Comparison of ENCODE assay signal across 10 mouse cellular contexts in the genomic region with DNA sequence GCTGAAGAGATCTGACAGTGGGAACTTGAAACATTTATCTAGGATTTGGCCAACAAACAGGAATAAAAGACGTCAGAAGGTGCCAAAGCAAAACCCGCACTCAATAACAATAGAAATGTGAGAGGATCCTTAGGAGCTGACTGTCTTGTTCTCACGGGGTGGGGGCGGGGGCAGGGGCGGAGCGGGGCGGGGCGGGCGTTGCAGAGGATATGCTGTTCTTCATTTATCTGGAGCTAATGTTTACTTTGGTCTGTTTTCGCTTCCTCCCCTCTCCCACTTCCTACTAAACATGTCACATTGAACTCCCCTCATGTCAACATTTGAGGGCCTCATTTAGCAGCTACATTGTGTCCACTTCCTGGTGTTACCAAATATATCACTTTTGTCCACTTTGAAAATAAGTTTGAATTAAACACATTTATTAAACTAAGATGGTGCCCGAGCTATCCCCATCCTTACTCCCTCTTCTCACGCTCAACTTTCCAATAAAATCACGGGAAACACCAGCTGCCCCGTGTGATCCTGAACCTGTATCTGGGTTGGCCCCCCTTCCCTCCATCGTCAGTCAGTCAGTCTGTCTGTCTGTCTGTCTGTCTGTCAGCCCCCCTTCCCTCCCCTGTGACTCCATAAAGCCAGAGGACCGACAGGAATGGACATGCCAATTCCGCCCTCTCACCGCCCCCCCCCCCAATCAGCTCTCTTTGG. TPM values are rescaled to one million over a fixed set of nuclear protein-coding genes. Genes with fewer than 3 reads are reported as not detected.
DNase-seq lines count a peak whose midpoint lies in the region; ATAC-seq lines count a peak whose summit lies in the region.
"Had no signal": no experiment of that assay in that cellular context is flagged by ENCODE, and none has a peak within 500 bp of the region (broad histone marks: within the 10 kb centered on the region; RNA-seq: fewer than 3 reads in every experiment).

No protein-coding gene starts in this region.

- no peaks in the 10 kb centered on the region for H3K36me3 ChIP-seq in hindbrain, embryonic 13.5 days
- no peaks in the 10 kb centered on the region for H3K36me3 ChIP-seq in hindbrain, embryonic 10.5 days
- no peaks in the 10 kb centered on the region for H3K36me3 ChIP-seq in heart, embryonic 15.5 days
- H3K36me3 ChIP-seq in liver, embryonic 11.5 days (ENCODE audit: control insufficient read depth, insufficient read depth, low read length): no peaks in the 10 kb centered on the region
- H3K36me3 ChIP-seq in neural tube, embryonic 15.5 days: no peaks in the 10 kb centered on the region

- no peak for DNase-seq in hindbrain, embryonic 10.5 days (ENCODE audit: low spot score)
- no peak for DNase-seq in liver, embryonic 11.5 days (ENCODE audit: low spot score)
- DNase-seq in layer of hippocampus, adult 18-20 months (ENCODE audit: low spot score in 2 of 2): no peak
- no peak for DNase-seq in urinary bladder, postnatal 10 days (ENCODE audit: low spot score)
- no peak for DNase-seq in thymus, postnatal 10 days (ENCODE audit: low spot score in 2 of 2)
- DNase-seq: cerebellum, adult 11-12 months had no signal

- 54% methylated on average over 18 of the region's 18 CpGs for WGBS in hindbrain, embryonic 13.5 days
- 45% methylated on average over 18 of the region's 18 CpGs for WGBS in hindbrain, embryonic 10.5 days
- WGBS in heart, embryonic 15.5 days: 39% methylated on average over 18 of the region's 18 CpGs
- 30% methylated on average over 18 of the region's 18 CpGs for WGBS in liver, embryonic 11.5 days
- 51% methylated on average over 18 of the region's 18 CpGs for WGBS in neural tube, embryonic 15.5 days

- 0 out of 2 replicates have a peak overlapping the region, but pooled peaks have one; percentile 3 for H3K4me2 ChIP-seq in hindbrain, embryonic 13.5 days
- peak overlapping the region; percentile 23 for H3K4me2 ChIP-seq in heart, embryonic 15.5 days
- H3K4me2 ChIP-seq in liver, embryonic 11.5 days: peak overlapping the region; percentile 49
- H3K4me2 ChIP-seq in neural tube, embryonic 15.5 days: 0 out of 2 replicates have a peak overlapping the region, but pooled peaks have one; percentile 5

- H3K9ac ChIP-seq in hindbrain, embryonic 13.5 days: no peak overlapping the region
- no peak overlapping the region for H3K9ac ChIP-seq in heart, embryonic 15.5 days
- H3K9ac ChIP-seq in liver, embryonic 11.5 days (ENCODE audit: low read depth, low read length): no peak overlapping the region
- no peak overlapping the region for H3K9ac ChIP-seq in neural tube, embryonic 15.5 days (replicated peaks)

- H3K9me3 ChIP-seq in hindbrain, embryonic 13.5 days: no peaks in the 10 kb centered on the region
- no peaks in the 10 kb centered on the region for H3K9me3 ChIP-seq in hindbrain, embryonic 10.5 days
- no peaks in the 10 kb centered on the region for H3K9me3 ChIP-seq in heart, embryonic 15.5 days (replicated peaks)
- no peaks in the 10 kb centered on the region for H3K9me3 ChIP-seq in liver, embryonic 11.5 days (ENCODE audit: control insufficient read depth, low read length)
- H3K9me3 ChIP-seq in neural tube, embryonic 15.5 days (replicated peaks): no peaks in the 10 kb centered on the region

- ATAC-seq in hindbrain, embryonic 13.5 days (ENCODE audit: low FRiP score): no peak; the same call in 1 of the 2 replicates
- ATAC-seq in heart, embryonic 15.5 days (replicated peaks; ENCODE audit: insufficient number of reproducible peaks, insufficient read depth, low FRiP score, low read depth): peak; percentile 77
- ATAC-seq in liver, embryonic 11.5 days (replicated peaks; ENCODE audit: low FRiP score): peak; percentile 68
- no peak for ATAC-seq in neural tube, embryonic 15.5 days (ENCODE audit: low FRiP score)
- ATAC-seq: inflammation-experienced regulatory T-cells, adult 6 months had no signal

- H3K4me1 ChIP-seq in hindbrain, embryonic 13.5 days (replicated peaks): no peaks in the 10 kb centered on the region
- H3K4me1 ChIP-seq in hindbrain, embryonic 10.5 days (replicated peaks): peaks cover 19% of the 10 kb centered on the region
- no peaks in the 10 kb centered on the region for H3K4me1 ChIP-seq in heart, embryonic 15.5 days (replicated peaks)
- peaks cover 5% of the 10 kb centered on the region for H3K4me1 ChIP-seq in liver, embryonic 11.5 days (replicated peaks; ENCODE audit: control insufficient read depth, insufficient read depth, low read length)
- H3K4me1 ChIP-seq in neural tube, embryonic 15.5 days: no peaks in the 10 kb centered on the region

- no peak overlapping the region for H3K4me3 ChIP-seq in hindbrain, embryonic 13.5 days
- H3K4me3 ChIP-seq in hindbrain, embryonic 10.5 days: no peak overlapping the region
- H3K4me3 ChIP-seq in heart, embryonic 15.5 days: peak overlapping the region; percentile 13
- H3K4me3 ChIP-seq in liver, embryonic 11.5 days (ENCODE audit: low read depth, low read length): peak overlapping the region; percentile 2; the same call in 1 of the 2 replicates
- no peak overlapping the region for H3K4me3 ChIP-seq in neural tube, embryonic 15.5 days (replicated peaks)

- no peaks in the 10 kb centered on the region for H3K27me3 ChIP-seq in hindbrain, embryonic 13.5 days
- no peaks in the 10 kb centered on the region for H3K27me3 ChIP-seq in hindbrain, embryonic 10.5 days (ENCODE audit: insufficient read depth, poor library complexity, severe bottlenecking)
- no peaks in the 10 kb centered on the region for H3K27me3 ChIP-seq in heart, embryonic 15.5 days
- H3K27me3 ChIP-seq in liver, embryonic 11.5 days (replicated peaks; ENCODE audit: control insufficient read depth, insufficient read depth, low read length): no peaks in the 10 kb centered on the region
- no peaks in the 10 kb centered on the region for H3K27me3 ChIP-seq in neural tube, embryonic 15.5 days (replicated peaks)

- H3K27ac ChIP-seq in hindbrain, embryonic 13.5 days: no peak overlapping the region
- H3K27ac ChIP-seq in hindbrain, embryonic 10.5 days: no peak overlapping the region; the same call in 1 of the 2 replicates
- H3K27ac ChIP-seq in heart, embryonic 15.5 days: peak overlapping the region; percentile 44
- no peak overlapping the region; the same call in 1 of the 2 replicates for H3K27ac ChIP-seq in liver, embryonic 11.5 days (ENCODE audit: low read depth, low read length)
- no peak overlapping the region for H3K27ac ChIP-seq in neural tube, embryonic 15.5 days (replicated peaks)

RNA-seq across cellular contexts. Expression of a gene that starts 47.9 kb away (rescaled TPM):
- polyA plus RNA-seq in hindbrain, embryonic 13.5 days (2015; fragmentation: Nextera tagmentation; extraction: Ambion mirVana): 2.6 and 2.9 TPM in 2 replicates
- 6.9 and 9.0 TPM in 2 replicates for polyA plus RNA-seq in hindbrain, embryonic 10.5 days (2016; fragmentation: Nextera tagmentation; extraction: Ambion mirVana)
- 19.8 and 21.0 TPM in 2 replicates for polyA plus RNA-seq in heart, embryonic 15.5 days (2015; fragmentation: Nextera tagmentation; extraction: Ambion mirVana)
- 9.9 and 11.0 TPM in 2 replicates for polyA plus RNA-seq in liver, embryonic 11.5 days (2014; fragmentation: Nextera tagmentation; extraction: Ambion mirVana)
- 2.4 and 2.6 TPM in 2 replicates for polyA plus RNA-seq in neural tube, embryonic 15.5 days (2015; fragmentation: Nextera tagmentation; extraction: Ambion mirVana)
- total RNA-seq in layer of hippocampus, adult 18-20 months (2021): 1 to 10 TPM; 1.5 to 2.1 TPM

Comparison
In these comparisons a context has a peak if more than half of its experiments do, and no peak if none do; other contexts are left out.
1. ATAC-seq: peak in heart, embryonic 15.5 days (single experiment) and liver, embryonic 11.5 days (single experiment); none in hindbrain, embryonic 13.5 days (single experiment) and neural tube, embryonic 15.5 days (single experiment).
2. H3K4me3 ChIP-seq: peak in heart, embryonic 15.5 days (single experiment) and liver, embryonic 11.5 days (single experiment); none in hindbrain, embryonic 13.5 days (single experiment), hindbrain, embryonic 10.5 days (single experiment) and neural tube, embryonic 15.5 days (single experiment).
3. Peak in every context shown above with its lines, with median percentiles within 50 percentile points of each other: H3K4me2 ChIP-seq.